Mouse (Mus musculus): ENCODE measurements around the gene Lman1l.
A peak's percentile ranks its signal among the peaks of the same experiment; 100 is the strongest.

Lman1l gene

DNA sequence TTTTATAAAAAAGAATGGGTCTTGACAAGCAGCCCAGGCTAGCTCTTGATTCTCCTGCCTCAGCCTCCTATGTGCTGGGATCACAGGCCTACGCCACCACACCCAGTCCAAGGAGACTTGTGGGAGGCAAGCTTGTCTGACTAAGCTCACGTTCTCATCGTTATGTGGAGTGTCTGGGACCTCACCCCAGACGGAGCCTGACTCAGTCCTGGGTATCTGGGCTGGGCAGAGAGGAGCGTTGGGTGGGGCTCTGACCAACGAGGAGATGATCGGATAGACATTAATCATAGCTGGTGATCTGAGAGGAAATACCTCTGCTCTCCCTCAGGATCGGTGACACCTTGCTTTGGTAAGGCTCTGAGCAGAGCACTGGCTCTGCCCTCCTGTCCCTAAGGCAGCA lies 1.7 kb downstream of the Lman1l start:
- DNase-seq (ENCODE audit: low spot score): no peak

DNA sequence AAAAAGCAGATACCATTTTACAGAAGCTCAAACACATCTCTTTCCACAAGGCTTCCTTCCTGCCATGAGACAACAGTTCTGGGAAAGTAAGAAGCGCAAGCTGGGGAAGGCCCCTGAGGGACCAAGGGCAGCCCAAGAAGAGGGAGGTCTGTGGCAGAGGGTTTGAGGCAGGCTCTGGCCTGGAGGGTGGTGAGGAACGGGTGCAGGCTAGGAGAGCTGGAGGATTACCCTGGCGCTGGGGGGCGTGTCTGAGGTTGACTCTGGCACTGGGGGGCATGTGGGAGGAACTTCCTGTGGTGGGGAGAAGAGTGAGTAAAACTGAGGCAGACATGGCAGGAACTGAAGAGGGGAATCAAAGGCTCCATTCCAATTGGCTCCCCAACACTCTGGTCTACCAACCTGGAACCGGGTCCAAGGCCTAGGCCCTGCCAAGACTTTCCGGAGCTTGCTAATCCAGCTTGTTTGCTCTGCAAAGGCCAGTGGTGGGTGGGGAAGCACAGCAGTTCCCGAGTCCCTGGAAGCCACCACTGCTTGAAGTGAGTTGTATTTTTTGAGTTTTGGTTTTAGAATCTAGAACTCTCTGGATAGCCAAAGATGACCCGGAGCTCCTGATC lies 2.9 kb downstream of the Lman1l start:
- no peak for DNase-seq (ENCODE audit: low spot score)

DNA sequence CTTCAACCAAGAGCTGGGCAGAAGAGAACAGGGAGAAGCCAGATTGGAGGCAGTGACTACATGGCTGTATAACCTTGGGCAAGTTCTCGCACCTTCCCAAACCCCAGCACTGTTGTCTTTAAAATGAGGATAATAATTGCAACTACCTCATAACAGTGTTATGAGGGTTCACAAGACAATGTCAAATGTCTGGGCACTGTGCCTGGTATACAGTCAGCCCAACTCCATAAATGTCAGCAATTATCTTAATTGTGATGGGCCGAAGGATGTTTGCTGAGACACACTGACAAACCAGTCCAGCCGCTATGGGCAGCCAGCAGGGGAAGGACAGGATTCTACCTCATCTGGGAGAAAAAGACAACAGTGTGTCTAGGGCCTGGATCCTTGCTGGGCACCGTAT lies 5.8 kb downstream of the Lman1l start:
- DNase-seq (ENCODE audit: low spot score): no peak

DNA sequence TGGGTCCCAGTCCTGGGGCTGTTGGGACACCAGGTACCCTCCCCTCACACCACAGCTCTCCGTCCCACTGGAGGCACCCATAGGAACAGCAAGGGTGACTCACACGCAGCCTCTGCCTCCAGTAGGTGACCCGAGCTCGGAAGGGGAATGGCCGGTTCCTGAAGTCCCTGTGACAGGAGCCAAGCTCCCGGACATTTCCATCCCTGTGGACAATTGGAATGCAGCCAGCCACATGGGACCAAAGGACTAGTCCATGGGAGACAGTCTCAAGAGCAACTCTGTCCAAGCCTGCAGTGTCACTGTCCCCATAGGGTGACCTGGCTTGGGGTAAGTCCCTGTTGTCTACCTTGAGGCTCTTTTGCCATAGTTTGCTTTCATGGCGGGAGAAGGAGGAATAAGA lies 6.6 kb downstream of the Lman1l start:
- no peak for DNase-seq (ENCODE audit: low spot score)

DNA sequence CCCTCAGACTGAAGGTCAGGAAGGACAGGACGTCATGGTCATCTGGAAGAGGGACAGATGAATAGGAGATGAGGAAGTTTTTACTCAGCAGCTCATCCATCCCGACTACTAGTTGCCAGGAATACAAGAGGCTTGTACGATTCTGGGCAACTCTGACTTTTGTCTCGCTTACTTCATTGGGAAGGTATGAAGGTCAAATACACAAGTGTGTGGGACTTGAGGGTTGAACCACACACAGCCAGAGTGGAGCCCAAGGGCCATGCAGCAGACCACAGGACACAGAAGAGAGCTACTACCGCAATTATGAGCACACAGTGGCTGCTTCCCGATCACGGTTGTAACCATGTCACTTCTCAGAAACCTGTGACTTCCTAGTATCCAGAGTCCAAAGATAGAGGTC lies 8.0 kb downstream of the Lman1l start:
- DNase-seq (ENCODE audit: low spot score): no peak

DNA sequence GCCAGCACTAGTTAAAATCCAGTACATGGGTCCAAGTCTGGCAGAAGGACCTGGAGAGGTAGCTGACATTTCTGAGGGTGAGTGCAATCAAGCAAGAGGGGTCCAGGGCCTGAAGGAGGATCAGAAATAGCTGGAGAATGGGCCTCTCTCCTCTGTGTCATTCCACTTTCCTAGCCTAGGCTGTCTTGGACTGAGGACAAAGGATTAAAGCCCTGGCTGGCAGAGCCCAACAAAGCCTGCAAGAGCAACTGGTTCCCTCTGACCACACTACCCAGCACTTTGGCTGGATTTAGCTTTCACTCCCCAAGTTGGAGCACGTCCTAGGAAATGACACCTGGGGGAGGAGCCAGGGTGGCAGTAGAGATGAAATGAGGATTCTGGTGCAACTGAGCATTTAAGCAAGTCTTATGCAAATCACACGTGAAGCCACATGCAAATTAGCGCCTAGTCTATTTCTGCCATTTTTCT lies 10.2 kb downstream of the Lman1l start:
- no peak for DNase-seq (ENCODE audit: low spot score)

DNA sequence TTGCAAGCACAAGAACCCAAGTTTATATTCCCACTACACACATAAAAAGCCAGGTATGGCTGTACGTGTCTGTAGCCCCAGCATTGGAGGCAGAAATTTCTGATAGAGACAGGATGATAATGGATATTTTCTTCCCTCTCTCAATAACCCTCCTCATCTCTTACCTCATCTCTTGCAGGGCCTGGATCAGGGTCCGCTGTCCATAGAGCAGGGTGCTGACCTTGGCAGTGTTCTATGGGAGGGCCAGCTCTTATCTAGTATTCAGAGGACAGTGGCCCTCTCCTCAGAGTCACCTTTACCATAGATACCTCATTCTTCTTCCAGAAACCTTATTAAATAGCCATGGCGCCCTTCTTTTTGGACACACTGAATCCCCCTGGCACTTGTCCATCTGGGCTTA lies 10.8 kb downstream of the Lman1l start:
- no peak for DNase-seq (ENCODE audit: low spot score)

DNA sequence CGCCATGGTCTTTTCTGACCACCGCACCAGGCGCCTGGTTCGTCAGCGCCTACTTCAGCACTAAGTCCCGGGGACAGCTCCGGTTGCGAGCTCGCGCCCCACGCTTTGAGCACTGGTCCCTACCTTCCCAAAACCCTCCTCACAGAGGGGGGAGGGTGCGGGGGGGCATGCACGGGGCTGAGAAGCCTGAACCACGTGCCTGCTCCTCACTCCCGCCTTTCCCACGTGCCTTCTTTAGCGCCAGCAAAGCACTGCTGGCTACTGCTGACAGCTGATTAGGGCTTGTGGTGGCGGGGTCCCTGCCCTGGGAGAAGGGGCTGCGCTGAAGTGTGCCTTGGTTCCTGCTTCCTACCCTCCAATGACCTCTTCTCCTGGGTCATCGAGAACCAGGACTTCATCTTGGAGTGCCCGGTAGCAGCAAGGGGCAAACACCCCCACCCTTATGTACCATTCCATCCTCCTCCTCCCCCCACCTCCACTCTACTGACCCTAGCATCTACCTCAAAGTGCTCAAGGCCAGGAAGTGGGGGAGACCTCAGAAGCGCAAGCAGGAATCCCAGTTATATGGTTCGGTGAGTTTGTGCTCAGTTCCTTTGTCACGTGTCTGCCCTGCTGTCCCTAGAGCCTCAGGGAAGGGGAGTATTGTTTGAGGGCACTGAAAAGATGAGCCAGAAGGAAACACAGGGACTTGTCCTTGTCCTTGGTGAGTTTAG lies 14.3 kb downstream of the Lman1l start, which contains the start of gene Cplx3:
Cplx3 (minus strand) TSS at position 143 of the 713 bp plus-strand sequence.
- peak; percentile 61 for DNase-seq (ENCODE audit: low spot score)

DNA sequence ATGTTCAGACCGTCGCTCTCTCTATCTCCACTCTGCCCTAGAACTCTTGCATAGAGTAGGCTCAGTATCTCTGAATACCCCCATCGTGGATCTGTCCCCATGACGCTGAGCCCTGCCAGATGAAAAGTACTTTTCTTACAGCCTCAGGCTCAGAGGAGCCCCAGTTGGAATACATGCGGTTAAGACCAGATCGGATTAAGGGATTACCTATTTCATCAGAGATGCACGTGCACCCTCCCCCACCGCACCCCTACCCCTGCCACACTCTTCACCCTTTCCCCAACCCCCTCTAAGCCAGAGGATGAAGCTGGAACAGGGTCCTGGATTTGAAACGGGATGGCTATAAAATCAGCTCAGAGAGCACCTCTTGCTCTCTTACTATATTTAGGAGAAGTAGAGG lies 15.1 kb downstream of the Lman1l start:
- DNase-seq (ENCODE audit: low spot score): no peak

DNA sequence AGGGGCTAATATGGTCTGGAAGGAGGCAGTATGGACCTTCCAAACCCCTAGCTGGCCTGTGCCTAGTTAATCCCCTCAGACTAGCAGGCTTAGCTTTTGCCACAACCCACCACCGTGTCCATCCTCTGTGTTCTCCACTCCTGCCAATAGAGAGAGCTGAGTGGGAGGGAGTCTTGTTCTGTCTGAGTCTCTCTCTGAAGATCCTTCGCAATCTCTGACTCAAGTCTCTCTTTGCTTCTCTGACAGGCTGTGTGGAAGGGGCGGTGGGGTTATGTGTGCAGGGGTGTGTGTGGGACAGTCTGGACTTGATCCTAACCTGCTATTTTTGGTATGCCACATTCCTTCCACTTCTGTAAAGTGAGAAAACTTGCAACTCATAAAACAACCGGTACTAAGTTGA lies 15.7 kb downstream of the Lman1l start:
- DNase-seq (ENCODE audit: low spot score): no peak

DNA sequence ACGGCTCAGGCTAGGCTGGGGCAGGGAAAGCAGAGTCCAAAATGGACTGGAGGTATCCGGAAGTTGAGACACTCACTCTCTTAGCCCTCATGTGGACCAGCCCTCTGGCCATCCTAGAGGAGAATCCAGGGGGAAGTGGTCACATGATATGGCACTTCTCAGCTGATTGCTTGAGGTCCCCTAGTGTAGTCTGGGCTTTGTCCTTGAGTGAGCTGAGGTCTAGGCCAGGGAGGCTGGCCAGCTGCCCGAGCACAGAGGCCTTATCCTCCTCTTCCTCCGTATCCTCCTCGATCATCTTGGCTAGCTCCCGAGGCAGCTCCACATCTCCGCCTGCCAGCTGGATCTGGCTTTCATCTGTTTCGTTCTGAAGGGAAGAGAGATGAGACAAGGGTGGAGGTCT lies 18.5 kb downstream of the Lman1l start:
- no peak for DNase-seq (ENCODE audit: low spot score)

DNA sequence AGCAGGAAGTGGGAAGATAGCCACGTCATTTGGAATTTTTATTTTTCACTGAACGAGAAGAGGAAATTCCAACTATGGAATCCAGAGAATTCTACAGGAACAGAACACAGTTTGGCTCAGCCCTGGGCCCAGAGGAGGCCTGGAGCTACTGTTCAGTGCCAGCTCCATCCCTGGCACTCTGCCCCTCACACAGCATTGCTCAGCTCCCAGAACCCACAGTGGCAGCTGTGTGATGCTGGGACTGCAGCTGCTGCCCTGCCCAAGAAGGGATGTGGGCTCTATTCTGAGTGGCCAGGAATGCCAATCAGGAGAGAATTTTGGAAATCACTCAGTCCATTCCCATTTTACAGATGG lies 19.2 kb downstream of the Lman1l start:
- no peak for DNase-seq (ENCODE audit: low spot score)

DNA sequence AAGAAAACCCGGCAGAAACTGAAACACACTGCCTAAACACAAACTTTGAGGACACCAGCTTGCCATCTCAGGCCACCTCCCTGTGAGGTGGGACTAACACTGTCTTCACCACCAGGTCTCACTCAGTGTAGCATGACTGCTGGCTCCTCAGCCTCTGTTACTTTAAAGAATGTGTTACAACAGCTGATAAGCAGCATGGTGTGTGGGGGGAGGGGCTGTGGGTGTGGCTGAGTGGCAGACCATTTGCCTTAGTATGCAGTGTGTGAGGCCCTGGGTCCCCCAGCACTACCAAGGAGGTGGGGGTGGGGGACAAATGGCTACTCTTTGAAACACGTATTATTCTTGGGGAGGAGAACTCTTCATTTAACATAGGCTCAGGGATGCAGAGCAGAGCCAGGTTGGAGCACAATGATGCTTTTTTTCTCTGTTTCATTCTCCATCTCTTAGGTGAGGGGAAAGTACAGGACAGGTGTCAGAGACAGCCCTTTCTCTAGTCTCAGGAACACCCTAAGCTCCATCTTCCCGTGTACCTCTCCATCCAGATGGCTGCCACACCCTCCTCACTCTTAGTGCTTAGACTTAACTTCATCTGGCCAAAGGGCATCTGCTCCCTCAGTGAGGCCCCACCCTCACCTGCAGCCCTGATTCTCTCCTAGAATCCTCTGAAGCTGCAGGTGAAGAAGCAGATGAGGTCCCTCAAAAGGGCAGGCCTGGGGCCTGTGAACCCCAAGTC lies 19.8 kb downstream of the Lman1l start:
- no peak for DNase-seq (ENCODE audit: low spot score)

DNA sequence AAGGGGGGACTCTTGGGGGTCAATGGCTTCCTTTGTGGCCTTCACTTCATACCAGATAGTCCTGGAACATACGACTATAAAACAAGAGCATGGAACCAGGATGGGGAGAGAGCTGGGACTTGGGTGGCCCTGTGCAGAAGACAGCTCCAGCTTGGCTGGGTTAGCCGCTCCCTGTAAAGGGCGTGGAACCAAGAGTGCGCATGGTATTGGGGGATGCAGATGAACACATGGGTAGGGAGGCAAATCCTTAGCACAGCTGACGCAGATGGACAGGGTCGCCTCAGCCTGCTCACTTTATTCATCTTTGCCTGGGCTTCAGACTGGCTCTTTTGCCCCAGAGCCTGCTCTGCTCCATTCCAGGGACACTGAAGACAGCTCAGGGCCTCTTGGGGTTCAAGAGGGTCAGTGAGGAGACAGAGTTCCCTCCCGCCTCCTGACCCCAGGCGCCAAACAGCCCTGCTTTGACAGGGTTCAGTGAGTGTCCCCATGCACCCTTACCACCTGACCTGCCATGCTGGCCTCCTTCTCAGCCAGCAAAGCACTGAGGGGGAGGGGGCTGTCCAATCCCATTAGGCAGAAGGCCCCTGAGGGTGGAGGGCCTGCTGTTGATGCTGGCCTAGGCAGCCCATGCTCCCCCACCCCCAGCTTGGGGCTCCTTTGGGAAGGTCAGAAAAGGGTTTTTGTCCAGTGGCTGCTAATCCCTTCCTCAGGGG lies 21.6 kb downstream of the Lman1l start:
- DNase-seq (ENCODE audit: low spot score): no peak

DNA sequence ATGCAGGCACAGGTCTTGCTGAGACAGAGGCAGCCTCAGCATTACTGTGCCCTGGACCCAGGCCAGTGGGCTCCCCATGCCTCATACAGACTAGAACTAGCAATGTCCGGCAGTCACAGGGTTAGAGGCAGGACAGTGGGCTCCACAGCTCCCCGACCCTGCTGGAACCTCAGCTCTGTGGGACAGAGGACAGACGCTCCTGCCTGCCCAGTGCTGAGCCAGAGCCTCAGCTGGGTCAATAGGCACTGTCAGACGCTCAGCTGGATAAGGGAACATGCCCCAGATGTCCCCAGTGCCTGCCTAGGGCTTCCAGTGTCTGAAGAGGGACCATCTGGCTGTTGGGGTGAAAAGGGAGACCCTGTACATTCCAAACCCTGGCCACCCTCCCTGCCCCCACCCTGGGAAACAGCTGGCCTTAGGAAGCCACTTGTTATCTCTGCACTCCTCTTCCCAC lies 22.6 kb downstream of the Lman1l start:
- no peak for DNase-seq (ENCODE audit: low spot score)

DNA sequence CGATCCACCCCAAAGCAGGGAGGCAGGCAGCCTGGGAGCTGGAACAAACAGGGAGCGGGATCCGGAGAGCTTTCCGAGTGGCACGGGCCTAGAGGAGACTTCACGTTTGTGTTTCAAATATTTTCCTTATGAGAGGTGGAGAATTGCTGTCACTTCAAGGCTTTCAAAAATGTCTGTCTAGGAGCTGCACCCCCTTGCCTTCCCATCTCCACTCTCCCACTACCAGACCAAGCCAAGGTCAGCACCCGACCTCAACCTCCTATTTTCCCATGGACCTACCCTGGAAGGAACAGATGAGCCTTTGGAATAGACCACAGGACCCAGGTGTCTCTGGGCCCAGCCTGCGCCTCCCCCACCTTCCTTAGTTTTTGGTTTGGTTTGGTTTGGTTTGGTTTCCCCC lies 23.3 kb downstream of the Lman1l start:
- DNase-seq (ENCODE audit: low spot score): no peak

DNA sequence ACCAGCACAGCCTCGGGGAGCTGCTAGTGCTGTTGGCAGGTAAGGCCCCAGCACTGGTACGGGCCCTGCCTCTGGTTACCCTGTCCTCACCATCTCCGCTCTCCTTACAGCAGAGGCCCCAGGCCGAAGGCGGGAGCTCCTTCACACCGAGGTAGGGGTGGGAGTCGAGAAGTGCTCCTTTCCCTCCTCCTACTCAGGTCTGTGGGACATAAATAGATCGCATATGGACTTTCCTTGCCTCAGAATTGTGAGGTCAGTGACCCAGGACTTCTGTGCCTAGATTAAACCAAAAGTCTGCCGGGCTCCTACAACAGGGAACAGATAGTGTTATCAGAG lies 26.4 kb downstream of the Lman1l start:
- DNase-seq (ENCODE audit: low spot score): no peak

DNA sequence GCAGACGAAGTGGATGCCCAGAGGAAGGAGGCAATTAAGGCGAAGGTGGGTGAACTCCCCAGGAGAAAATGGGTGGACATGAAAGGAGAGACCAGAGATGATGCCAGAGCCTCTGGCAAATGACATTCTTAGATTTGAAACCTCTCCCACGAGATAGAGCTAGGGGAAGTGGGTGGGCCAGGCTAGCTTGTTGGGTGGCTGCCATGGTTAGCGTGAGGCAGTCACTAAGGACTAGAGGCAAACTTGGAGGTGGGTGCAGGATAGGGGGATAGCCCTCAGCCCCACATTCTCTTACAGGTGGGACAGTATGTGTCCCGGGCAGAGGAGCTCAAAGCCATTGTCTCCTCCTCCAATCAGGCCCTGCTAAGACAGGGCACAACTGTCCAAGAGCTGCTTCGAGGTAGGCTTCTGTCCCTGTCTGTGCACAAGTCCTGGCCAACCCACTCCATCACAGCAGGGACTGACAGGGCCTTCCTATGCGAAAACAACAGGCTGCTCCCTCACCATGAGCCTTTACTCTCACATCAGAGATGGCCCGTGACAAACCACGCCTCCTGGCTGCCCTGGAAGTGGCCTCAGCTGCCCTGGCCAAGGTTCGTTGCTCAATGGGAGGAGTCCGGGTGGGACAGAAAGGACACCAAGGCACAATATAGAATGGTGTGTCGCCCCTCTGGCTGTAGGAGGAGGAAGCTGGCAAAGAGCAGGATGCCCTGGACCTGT lies 27.0 kb downstream of the Lman1l start:
- DNase-seq (ENCODE audit: low spot score): no peak

DNA sequence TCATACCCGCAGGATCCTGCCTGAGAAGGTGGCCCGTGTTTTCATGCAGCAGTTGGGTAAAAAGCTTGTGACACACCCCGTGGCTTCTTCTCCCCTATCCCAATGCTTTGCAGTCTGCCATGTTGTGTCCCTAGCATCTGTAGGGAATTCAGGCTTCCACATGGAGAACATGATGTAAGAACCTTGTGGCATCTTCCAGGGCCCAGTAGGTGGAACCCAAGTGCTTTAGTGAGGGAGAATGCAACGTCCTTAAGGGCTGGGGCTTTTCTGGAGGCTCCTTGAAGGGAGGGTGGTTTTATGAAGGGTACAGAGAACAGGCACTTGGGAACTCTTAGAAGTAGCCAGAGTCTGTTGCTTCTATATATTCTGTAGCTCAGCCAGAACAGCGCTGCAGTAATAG lies 29.8 kb downstream of the Lman1l start:
- DNase-seq (ENCODE audit: low spot score): no peak

DNA sequence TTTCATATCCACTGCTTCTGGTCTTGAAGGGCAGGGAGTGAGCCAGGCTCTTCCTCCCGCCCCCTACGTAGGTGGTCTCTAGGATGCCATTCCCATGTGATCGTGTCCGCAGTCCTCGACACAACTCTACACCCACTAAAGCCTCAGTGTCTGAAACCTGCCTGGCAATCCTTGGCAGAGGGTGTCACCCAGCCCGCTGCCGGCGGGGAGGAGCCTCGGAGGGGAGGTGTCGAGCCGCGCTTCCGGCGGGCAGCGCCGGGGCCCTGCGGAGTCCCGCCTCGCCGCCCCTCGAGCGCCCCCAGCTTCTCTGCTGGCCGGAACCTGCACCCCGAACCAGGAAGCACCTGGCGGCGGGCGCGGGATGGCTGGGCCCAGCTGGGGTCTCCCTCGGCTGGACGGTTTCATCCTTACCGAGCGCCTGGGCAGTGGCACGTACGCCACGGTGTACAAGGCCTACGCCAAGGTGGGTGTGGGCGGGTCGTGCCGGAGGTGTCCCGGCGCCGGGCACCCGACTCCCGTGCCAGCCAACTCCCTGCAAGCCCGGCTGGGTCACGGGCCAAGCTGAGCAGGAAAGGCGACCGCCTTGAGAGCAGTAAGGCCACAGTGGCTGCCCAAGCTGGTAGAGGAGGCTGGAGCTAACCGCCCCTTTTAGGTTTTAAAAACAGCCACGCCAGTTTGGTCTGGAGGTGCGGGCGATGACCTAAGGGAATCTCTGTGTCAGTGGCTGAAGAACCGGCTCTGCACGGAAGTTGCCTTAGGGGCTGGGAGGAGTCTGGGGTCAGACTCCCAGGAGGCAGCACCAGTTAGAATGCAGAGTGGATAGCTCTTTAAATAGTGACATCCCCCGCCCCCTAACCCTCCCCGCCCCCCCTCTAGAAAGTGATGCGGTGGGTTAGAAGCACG lies 31.1 kb downstream of the Lman1l start, which contains the start of gene Ulk3:
Ulk3 (plus strand) TSS at position 229 of the 903 bp plus-strand sequence.
- DNase-seq (ENCODE audit: low spot score): peak; percentile 87

DNA sequence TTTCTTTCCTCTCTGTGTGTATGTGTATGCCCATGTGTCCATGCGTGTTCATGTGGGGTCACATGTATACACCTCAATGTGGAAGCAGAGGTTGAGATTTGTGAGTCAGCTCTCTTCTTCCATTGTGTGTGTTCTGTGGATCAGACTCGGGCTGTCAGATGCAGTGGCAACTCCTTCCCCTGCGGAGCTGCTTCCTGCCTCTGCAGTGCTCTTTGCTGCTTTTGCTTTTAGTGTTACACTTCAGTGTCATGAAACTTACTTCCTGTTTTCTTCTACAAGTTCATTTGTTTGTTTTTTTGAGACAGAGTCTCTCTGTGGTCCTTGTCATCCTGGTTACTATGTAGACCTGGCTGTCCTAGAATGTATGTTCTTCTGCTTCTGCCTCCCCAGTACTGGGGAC lies 35.6 kb downstream of the Lman1l start:
- DNase-seq (ENCODE audit: low spot score): no peak
